Mouse (Mus musculus): ENCODE measurements around the gene Adh7.

DNA sequence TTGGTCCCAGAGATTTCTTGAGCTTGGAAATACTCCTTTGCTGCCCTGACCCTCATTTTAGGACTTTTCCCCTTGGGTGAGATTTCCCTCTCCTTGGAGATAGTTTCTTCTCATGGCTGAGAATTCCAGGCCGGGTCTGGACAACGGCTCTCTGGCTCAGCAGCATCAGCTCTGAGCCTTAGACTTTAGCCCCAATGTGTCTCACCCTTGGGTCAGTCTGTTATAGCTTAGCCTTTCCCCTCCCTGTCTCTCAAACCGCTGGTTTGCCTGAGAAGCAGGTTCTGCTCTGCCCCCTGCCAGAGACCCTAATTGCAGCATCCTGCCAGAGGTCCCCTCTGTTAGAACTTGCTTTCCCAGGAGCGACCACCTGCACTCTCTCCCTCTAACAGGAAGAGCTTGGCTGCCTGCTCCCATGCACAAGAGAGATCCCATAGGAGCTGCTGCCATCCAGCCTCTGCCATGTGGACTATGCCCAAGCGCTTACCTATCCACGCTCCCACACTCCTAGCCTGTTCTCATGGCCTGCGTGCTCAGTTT lies 26.8 kb downstream of the Adh7 start:
- TF ChIP-seq CTCF (IDR thresholded peaks at IDR 0.05; ENCODE audit: extremely low read depth, insufficient read depth, insufficient read length, insufficient replicate concordance) (no peak), POLR2A (IDR thresholded peaks at IDR 0.05; ENCODE audit: low read depth, low read length) (no peak)
